Comparison of ENCODE assay signal across 19 mouse cellular contexts in the genomic region with DNA sequence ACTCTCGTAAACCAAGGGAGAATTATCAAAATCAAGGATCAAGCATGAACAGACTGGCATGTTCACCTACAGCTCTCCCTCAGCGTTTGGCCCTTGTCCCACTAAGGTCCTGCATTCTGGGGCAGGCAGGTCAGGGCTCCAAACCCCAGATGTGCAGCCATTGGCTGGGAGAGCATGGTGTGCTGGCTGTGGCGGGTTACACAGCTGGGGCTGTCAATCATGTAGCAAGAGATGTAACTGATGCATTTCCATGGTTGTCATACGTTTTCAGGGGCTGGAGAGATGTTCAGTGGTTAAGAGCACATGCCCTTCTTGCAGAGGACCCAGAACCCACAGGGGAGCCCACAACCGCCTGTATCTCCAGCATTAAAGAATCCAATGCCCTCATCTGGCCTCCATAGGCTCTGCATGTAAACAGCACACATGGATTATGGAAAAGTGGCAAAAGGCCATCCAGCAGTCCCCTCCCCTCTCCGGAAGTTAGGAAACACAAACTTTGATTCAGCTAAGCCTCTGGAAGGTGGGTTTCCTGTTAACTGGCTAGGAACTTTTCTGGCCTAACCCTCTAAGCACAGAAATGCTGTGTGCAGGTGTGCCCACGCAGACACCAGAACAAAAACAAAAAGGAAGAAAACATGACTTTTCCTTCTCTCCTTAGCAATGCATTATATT. TPM values are rescaled to one million over a fixed set of nuclear protein-coding genes. Genes with fewer than 3 reads are reported as not detected.
DNase-seq lines count a peak whose midpoint lies in the region; ATAC-seq lines count a peak whose summit lies in the region.
"Had no signal": no experiment of that assay in that cellular context is flagged by ENCODE, and none has a peak within 500 bp of the region (broad histone marks: within the 10 kb centered on the region; RNA-seq: fewer than 3 reads in every experiment).

No protein-coding gene starts in this region.

- peaks cover 11% of the 10 kb centered on the region for H3K4me1 ChIP-seq in liver, embryonic 15.5 days (replicated peaks)
- peaks cover 30% of the 10 kb centered on the region for H3K4me1 ChIP-seq in embryonic facial prominence, embryonic 12.5 days
- peaks cover 45% of the 10 kb centered on the region for H3K4me1 ChIP-seq in limb, embryonic 13.5 days
- H3K4me1 ChIP-seq: hindbrain, embryonic 13.5 days had no signal

- ATAC-seq in liver, embryonic 15.5 days (ENCODE audit: insufficient read depth), result 0 out of 2 replicates have a peak, but pooled peaks have one; percentile 40
- ATAC-seq in embryonic facial prominence, embryonic 12.5 days (ENCODE audit: insufficient number of reproducible peaks, insufficient read depth, low FRiP score, low TSS enrichment), result no peak
- ATAC-seq in limb, embryonic 13.5 days (ENCODE audit: low FRiP score, low read depth), result peak; percentile 69
- ATAC-seq: intestine, embryonic 16.5 days had no signal

- H3K9ac ChIP-seq in liver, embryonic 15.5 days, result no peak overlapping the region
- H3K9ac ChIP-seq in embryonic facial prominence, embryonic 12.5 days, result no peak overlapping the region
- no peak overlapping the region for H3K9ac ChIP-seq in limb, embryonic 13.5 days
- H3K9ac ChIP-seq: hindbrain, embryonic 13.5 days; neural tube, embryonic 13.5 days had no signal

- peak; percentile 64 for DNase-seq in embryo, embryonic 10 days (ENCODE audit: low spot score)
- no peak for DNase-seq in embryo, embryonic 9.5 days (ENCODE audit: extremely low spot score)
- no peak for DNase-seq in liver
- DNase-seq in thymus, adult 18-20 months, result no peak
- DNase-seq in lung, adult 18-20 months, result no peak
- DNase-seq: cerebellum, adult 9-11 months; embryo, embryonic 11 days; heart, postnatal 10 days; layer of hippocampus, postnatal 36 days; right cerebral cortex, postnatal 14 days; thymus, postnatal 36 days had no signal

- no peaks in the 10 kb centered on the region for H3K27me3 ChIP-seq in liver, embryonic 15.5 days
- H3K27me3 ChIP-seq in embryonic facial prominence, embryonic 12.5 days, result no peaks in the 10 kb centered on the region
- no peaks in the 10 kb centered on the region for H3K27me3 ChIP-seq in limb, embryonic 13.5 days
- H3K27me3 ChIP-seq: CH12.LX; hindbrain, embryonic 13.5 days; neural tube, embryonic 13.5 days had no signal

- H3K27ac ChIP-seq in liver, embryonic 15.5 days (replicated peaks), result no peak overlapping the region
- H3K27ac ChIP-seq in embryonic facial prominence, embryonic 12.5 days, result peak overlapping the region; percentile 26; the same call in 1 of the 2 replicates
- peak overlapping the region; percentile 35; the same call in 1 of the 2 replicates for H3K27ac ChIP-seq in limb, embryonic 13.5 days
- H3K27ac ChIP-seq: forebrain, embryonic 10.5 days; hindbrain, embryonic 13.5 days; neural tube, embryonic 13.5 days had no signal

- no peak overlapping the region for H3K4me2 ChIP-seq in liver, embryonic 15.5 days
- H3K4me2 ChIP-seq in embryonic facial prominence, embryonic 12.5 days (replicated peaks), result no peak overlapping the region
- H3K4me2 ChIP-seq in limb, embryonic 13.5 days (replicated peaks), result no peak overlapping the region
- H3K4me2 ChIP-seq: hindbrain, embryonic 13.5 days; neural tube, embryonic 13.5 days had no signal

- no peaks in the 10 kb centered on the region for H3K36me3 ChIP-seq in liver, embryonic 15.5 days (replicated peaks)
- H3K36me3 ChIP-seq in embryonic facial prominence, embryonic 12.5 days, result no peaks in the 10 kb centered on the region
- no peaks in the 10 kb centered on the region for H3K36me3 ChIP-seq in limb, embryonic 13.5 days
- H3K36me3 ChIP-seq: forebrain, embryonic 10.5 days; hindbrain, embryonic 13.5 days; neural tube, embryonic 13.5 days had no signal

- H3K9me3 ChIP-seq in liver, embryonic 15.5 days (replicated peaks), result no peaks in the 10 kb centered on the region
- H3K9me3 ChIP-seq in embryonic facial prominence, embryonic 12.5 days, result no peaks in the 10 kb centered on the region
- no peaks in the 10 kb centered on the region for H3K9me3 ChIP-seq in limb, embryonic 13.5 days
- H3K9me3 ChIP-seq: forebrain, embryonic 10.5 days; hindbrain, embryonic 13.5 days; neural tube, embryonic 13.5 days had no signal

- no peak overlapping the region for H3K4me3 ChIP-seq in liver, embryonic 15.5 days (replicated peaks)
- H3K4me3 ChIP-seq in embryonic facial prominence, embryonic 12.5 days, result no peak overlapping the region
- H3K4me3 ChIP-seq in limb, embryonic 13.5 days, result no peak overlapping the region
- H3K4me3 ChIP-seq: forebrain, embryonic 10.5 days; hindbrain, embryonic 13.5 days; neural tube, embryonic 13.5 days had no signal

- 45% methylated on average over 7 of the region's 7 CpGs for WGBS in liver, embryonic 15.5 days (ENCODE audit: insufficient replicate concordance)
- 47% methylated on average over 7 of the region's 7 CpGs for WGBS in embryonic facial prominence, embryonic 12.5 days
- 52% methylated on average over 7 of the region's 7 CpGs for WGBS in limb, embryonic 13.5 days

RNA-seq across cellular contexts. Expression of gene Sowahb, which starts 22.6 kb away (rescaled TPM):
- 1.1 and 1.4 TPM in 2 replicates for polyA plus RNA-seq in liver, embryonic 15.5 days (2015; fragmentation: Nextera tagmentation; extraction: Ambion mirVana)
- 0.47 and 0.59 TPM in 2 replicates for polyA plus RNA-seq in embryonic facial prominence, embryonic 12.5 days (2016; fragmentation: Nextera tagmentation; extraction: Ambion mirVana)
- polyA plus RNA-seq in limb, embryonic 13.5 days (2015; fragmentation: Nextera tagmentation; extraction: Ambion mirVana), result 0.19 and 0.43 TPM in 2 replicates
- polyA plus RNA-seq: hindbrain, embryonic 13.5 days; neural tube, embryonic 13.5 days had no signal
